Mouse (Mus musculus): Measurements from ENCODE around the gene Pias4.

GRCm38 (mm10) chr10:81197305-81197704, 29.6 kb upstream of the Pias4 start:
- TF ChIP-seq CTCF (IDR thresholded peaks at IDR 0.05; ENCODE audit: borderline replicate concordance, extremely low read depth, insufficient read depth, insufficient read length) (no peak), POLR2A (IDR thresholded peaks at IDR 0.05; ENCODE audit: borderline replicate concordance, extremely low read depth, insufficient read depth, insufficient read length, poor library complexity, severe bottlenecking) (no peak)
